Mouse (Mus musculus): ENCODE data around the gene Ndufaf8.

GRCm38 (mm10) chr11:120052274-120052673 lies 46.5 kb upstream of the Ndufaf8 start:
- TF ChIP-seq CTCF (IDR thresholded peaks at IDR 0.05; ENCODE audit: borderline replicate concordance, insufficient read depth, low read depth, low read length) (no peak), POLR2A (IDR thresholded peaks at IDR 0.05; ENCODE audit: borderline replicate concordance, insufficient read depth, low read length) (no peak)
